Mouse (Mus musculus): Measurements from ENCODE around the gene Rbp1. TPM values are rescaled to one million over a fixed set of nuclear protein-coding genes. Genes with fewer than 3 reads are reported as not detected.

Rbp1 gene
- 30.9 and 40.2 TPM in 2 replicates for polyA plus RNA-seq (2012; rRNA removed)

GRCm38 (mm10) chr9:98422656-98423055 lies at the start of gene Rbp1:
TSS of gene Rbp1 (plus strand) at chr9:98422961.

GRCm38 (mm10) chr9:98485815-98486214 lies 63.1 kb downstream of the Rbp1 start, which contains the start of gene Rbp2:
TSS of gene Rbp2 (plus strand) at chr9:98486115.

Other genes with a start within 250 kb of the Rbp1 start
- gene Nmnat3, start 135.5 kb upstream of the Rbp1 start, polyA plus RNA-seq (2012; rRNA removed): 1.5 and 1.6 TPM in 2 replicates
- gene Rbp2, start 63.2 kb downstream of the Rbp1 start, polyA plus RNA-seq (2012; rRNA removed): 0.55 and 1.1 TPM in 2 replicates
- 81.3 and 87.6 TPM in 2 replicates for gene Copb2, start 140.8 kb downstream of the Rbp1 start, polyA plus RNA-seq (2012; rRNA removed)
- gene Mrps22, start 178.7 kb downstream of the Rbp1 start, polyA plus RNA-seq (2012; rRNA removed): 37.5 and 42.9 TPM in 2 replicates

All from central nervous system, embryonic 18 days (tissue).